Mouse (Mus musculus) kidney, adult 8-10 months (tissue): ENCODE measurements around the gene Pdcd2.
"Not testable (repeated sequence)": the region's sequence is repeated elsewhere in the genome, so short reads cannot be mapped to it uniquely, and the experiment has no call there.

Source experiments
- DNase-seq, 2 experiments: peaks; one replicate each; pipeline ENCODE4 v3.0.0; 2022

Pdcd2 gene

GRCm38 (mm10) chr17:15526986-15527810 is at the start of gene Pdcd2:
TSS of gene Pdcd2 (minus strand) at chr17:15527301.
- peak; percentile 96 for DNase-seq

GRCm38 (mm10) chr17:15575056-15575455 is 48.0 kb upstream of the Pdcd2 start:
- DNase-seq, result no peak

GRCm38 (mm10) chr17:15566908-15567307 is 39.8 kb upstream of the Pdcd2 start:
- no peak for DNase-seq

- peak in 1 of 2 experiments; percentile 5 for DNase-seq
Measured at GRCm38 (mm10) chr17:15564928-15565300, 37.8 kb upstream of the Pdcd2 start.

- DNase-seq, result peak; percentile 99 to 100
Measured at GRCm38 (mm10) chr17:15564014-15564927, 37.2 kb upstream of the Pdcd2 start, which contains the start of gene Prdm9. TSS of gene Prdm9 (minus strand) at chr17:15564354.

- DNase-seq, result no peak
Measured at GRCm38 (mm10) chr17:15559946-15560345, 32.8 kb upstream of the Pdcd2 start.

- no peak for DNase-seq
Measured at GRCm38 (mm10) chr17:15549713-15550112, 22.6 kb upstream of the Pdcd2 start.

- no peak for DNase-seq
Measured at GRCm38 (mm10) chr17:15546440-15546839, 19.3 kb upstream of the Pdcd2 start.

GRCm38 (mm10) chr17:15543868-15544267 is 16.8 kb upstream of the Pdcd2 start:
- DNase-seq, result not testable (repeated sequence)

GRCm38 (mm10) chr17:15540309-15540708 is 13.2 kb upstream of the Pdcd2 start:
- DNase-seq, result no peak

GRCm38 (mm10) chr17:15536457-15536904 is 9.4 kb upstream of the Pdcd2 start:
- no peak for DNase-seq

GRCm38 (mm10) chr17:15535943-15536342 is 8.8 kb upstream of the Pdcd2 start:
- DNase-seq, result no peak

- no peak for DNase-seq
Measured at GRCm38 (mm10) chr17:15535162-15535800, 8.2 kb upstream of the Pdcd2 start.

GRCm38 (mm10) chr17:15530141-15530540 is 3.0 kb upstream of the Pdcd2 start:
- peak; percentile 10 to 45 for DNase-seq

- DNase-seq, result no peak
Measured at GRCm38 (mm10) chr17:15528887-15529286, 1.8 kb upstream of the Pdcd2 start.

GRCm38 (mm10) chr17:15527811-15528136 is 673 bp upstream of the Pdcd2 start:
- no peak for DNase-seq

GRCm38 (mm10) chr17:15526304-15526703 is 797 bp downstream of the Pdcd2 start:
- DNase-seq, result no peak

GRCm38 (mm10) chr17:15518766-15519165 is 8.3 kb downstream of the Pdcd2 start:
- DNase-seq, result no peak

- DNase-seq, result no peak
Measured at GRCm38 (mm10) chr17:15518186-15518585, 8.9 kb downstream of the Pdcd2 start.

GRCm38 (mm10) chr17:15517776-15518175 is 9.3 kb downstream of the Pdcd2 start:
- DNase-seq, result no peak

GRCm38 (mm10) chr17:15510694-15511093 is 16.4 kb downstream of the Pdcd2 start:
- DNase-seq, result no peak

GRCm38 (mm10) chr17:15499656-15500394 is 27.3 kb downstream of the Pdcd2 start, which contains the start of the genes Psmb1 and Tbp:
TSS of gene Psmb1 (minus strand) at chr17:15499751.
TSS of gene Tbp (plus strand) at chr17:15499888.
- DNase-seq, result peak; percentile 98 to 99
